Comparison of ENCODE assay signal across 8 mouse cellular contexts in genomic region chr11:70432895-70433568, GRCm38 (mm10). TPM values are rescaled to one million over a fixed set of nuclear protein-coding genes. Genes with fewer than 3 reads are reported as not detected.
DNase-seq lines count a peak whose midpoint lies in the region; ATAC-seq and TF ChIP-seq lines count a peak whose summit lies in the region.

No protein-coding gene starts in this region.

- H3K36me3 ChIP-seq in liver, adult 2 months (ENCODE audit: control insufficient read depth, insufficient read depth, low read length): peaks cover 1% of the 10 kb centered on the region
- peaks cover 23% of the 10 kb centered on the region for H3K36me3 ChIP-seq in forebrain, embryonic 12.5 days (replicated peaks)
- peaks cover 19% of the 10 kb centered on the region; the same call in 1 of the 2 replicates for H3K36me3 ChIP-seq in intestine, postnatal 0 days (ENCODE audit: control insufficient read depth, insufficient read depth)
- H3K36me3 ChIP-seq in megakaryocyte, embryonic 14.5 days (replicated peaks; ENCODE audit: low read length): peaks cover 40% of the 10 kb centered on the region

- peak; percentile 42 for ATAC-seq in forebrain, embryonic 12.5 days (ENCODE audit: low FRiP score)
- ATAC-seq in intestine, postnatal 0 days: no peak
- no peak for ATAC-seq in megakaryocyte-erythroid progenitor cell, adult 5-6 weeks (replicated peaks; ENCODE audit: low FRiP score, low TSS enrichment, poor library complexity, severe bottlenecking)

- peak; percentile 32 for DNase-seq in liver, adult 2 months (ENCODE audit: extremely low read depth, low read depth, low spot score)
- no peak for DNase-seq in liver
- peak; percentile 49 for DNase-seq in NIH3T3 (ENCODE audit: low read depth)
- no peak for DNase-seq in kidney, adult 11 months

- H3K9ac ChIP-seq in liver, adult 2 months (ENCODE audit: low read depth, low read length): peak overlapping the region; percentile 87
- peak overlapping the region; percentile 87 for H3K9ac ChIP-seq in forebrain, embryonic 12.5 days
- H3K9ac ChIP-seq in intestine, postnatal 0 days (ENCODE audit: low read depth, low read length): peak overlapping the region; percentile 52

- no peaks in the 10 kb centered on the region for H3K9me3 ChIP-seq in forebrain, embryonic 12.5 days
- H3K9me3 ChIP-seq in intestine, postnatal 0 days (ENCODE audit: control insufficient read depth): no peaks in the 10 kb centered on the region
- no peaks in the 10 kb centered on the region for H3K9me3 ChIP-seq in megakaryocyte, embryonic 14.5 days

- TF ChIP-seq POLR2A in liver, adult 2 months (IDR thresholded peaks at IDR 0.05; ENCODE audit: extremely low read depth, insufficient read depth, low read length): no peak

- H3K4me2 ChIP-seq in forebrain, embryonic 12.5 days: peak overlapping the region; percentile 83
- H3K4me2 ChIP-seq in intestine, postnatal 0 days (replicated peaks; ENCODE audit: low read depth): peak overlapping the region; percentile 93

- H3K4me3 ChIP-seq in liver, adult 2 months (ENCODE audit: insufficient read depth, low read depth, low read length): peak overlapping the region; percentile 82
- peak overlapping the region; percentile 82 for H3K4me3 ChIP-seq in forebrain, embryonic 12.5 days (replicated peaks)
- H3K4me3 ChIP-seq in intestine, postnatal 0 days (ENCODE audit: low read depth, low read length): peak overlapping the region; percentile 68
- peak overlapping the region; percentile 92 for H3K4me3 ChIP-seq in megakaryocyte, embryonic 14.5 days (replicated peaks)

- H3K79me2 ChIP-seq in liver, adult 2 months (ENCODE audit: control insufficient read depth, insufficient read depth, low read length): 0 out of 2 replicates have a peak, but pooled peaks cover 6% of the 10 kb centered on the region

- no peaks in the 10 kb centered on the region for H3K27me3 ChIP-seq in liver, adult 2 months (ENCODE audit: control insufficient read depth, insufficient read depth, low read length)
- H3K27me3 ChIP-seq in forebrain, embryonic 12.5 days: no peaks in the 10 kb centered on the region
- H3K27me3 ChIP-seq in intestine, postnatal 0 days (replicated peaks; ENCODE audit: control insufficient read depth, insufficient read depth, low read length): no peaks in the 10 kb centered on the region
- no peaks in the 10 kb centered on the region for H3K27me3 ChIP-seq in megakaryocyte, embryonic 14.5 days (replicated peaks)

- H3K27ac ChIP-seq in liver, adult 2 months (replicated peaks; ENCODE audit: insufficient read depth, low read depth, low read length): peak overlapping the region; percentile 87
- H3K27ac ChIP-seq in forebrain, embryonic 12.5 days: peak overlapping the region; percentile 89
- peak overlapping the region; percentile 22; the same call in 1 of the 2 replicates for H3K27ac ChIP-seq in intestine, postnatal 0 days (ENCODE audit: low read depth, low read length)

- WGBS in liver, adult 2 months: 18% methylated on average over 15 of the region's 15 CpGs
- 6% methylated on average over 15 of the region's 15 CpGs for WGBS in forebrain, embryonic 12.5 days
- 6% methylated on average over 15 of the region's 15 CpGs for WGBS in intestine, postnatal 0 days

- TF ChIP-seq CTCF in liver, adult 2 months (IDR thresholded peaks at IDR 0.05; ENCODE audit: low read depth, low read length): no peak
- no peak for TF ChIP-seq CTCF in intestine, postnatal 0 days (IDR thresholded peaks at IDR 0.05; ENCODE audit: low read depth)

- peaks cover 2% of the 10 kb centered on the region; the same call in 1 of the 2 replicates for H3K4me1 ChIP-seq in liver, adult 2 months (ENCODE audit: control insufficient read depth, insufficient read depth, low read length)
- peaks cover 30% of the 10 kb centered on the region for H3K4me1 ChIP-seq in forebrain, embryonic 12.5 days
- peaks cover 6% of the 10 kb centered on the region; the same call in 1 of the 2 replicates for H3K4me1 ChIP-seq in intestine, postnatal 0 days (replicated peaks; ENCODE audit: control insufficient read depth, insufficient read depth, low read length)
- H3K4me1 ChIP-seq in megakaryocyte, embryonic 14.5 days: peaks cover 64% of the 10 kb centered on the region

RNA-seq across cellular contexts. Expression of gene Arrb2, which starts 0.6 kb away (rescaled TPM):
- total RNA-seq in liver, adult 2 months (2014; rRNA removed): 9.5 and 11.5 TPM in 2 replicates
- polyA plus RNA-seq in liver, adult 2 months (2012; rRNA removed): 14.7 and 22.2 TPM in 2 replicates
- polyA plus RNA-seq in forebrain, embryonic 12.5 days (2016; fragmentation: Nextera tagmentation; extraction: Ambion mirVana): 36.9 and 40.5 TPM in 2 replicates
- 7.4 and 7.8 TPM in 2 replicates for polyA plus RNA-seq in intestine, postnatal 0 days (2015; fragmentation: Nextera tagmentation; extraction: Ambion mirVana)
- 1,596 and 3,155 TPM in 2 replicates for polyA plus RNA-seq in megakaryocyte, embryonic 14.5 days (2012; ENCODE audit: insufficient read depth, low replicate concordance)
- total RNA-seq in megakaryocyte-erythroid progenitor cell, adult 5-6 weeks (2014; fragmentation: Nextera tagmentation): 41.8 and 43.2 TPM in 2 replicates
- 21.7 and 32.6 TPM in 2 replicates for total RNA-seq in megakaryocyte-erythroid progenitor cell, adult 5-6 weeks (2017)

RNA-seq across cellular contexts. Expression of gene Med11, which starts 18.7 kb away (rescaled TPM):
- total RNA-seq in liver, adult 2 months (2014; rRNA removed): 11.2 and 13.3 TPM in 2 replicates
- 9.4 and 10.4 TPM in 2 replicates for polyA plus RNA-seq in liver, adult 2 months (2012; rRNA removed)
- polyA plus RNA-seq in forebrain, embryonic 12.5 days (2016; fragmentation: Nextera tagmentation; extraction: Ambion mirVana): 32.1 and 32.5 TPM in 2 replicates
- 30.1 and 30.7 TPM in 2 replicates for polyA plus RNA-seq in intestine, postnatal 0 days (2015; fragmentation: Nextera tagmentation; extraction: Ambion mirVana)
- polyA plus RNA-seq in megakaryocyte, embryonic 14.5 days (2012; ENCODE audit: insufficient read depth, low replicate concordance): 47.7 and 52.0 TPM in 2 replicates
- 25.5 and 34.8 TPM in 2 replicates for total RNA-seq in megakaryocyte-erythroid progenitor cell, adult 5-6 weeks (2014; fragmentation: Nextera tagmentation)
- total RNA-seq in megakaryocyte-erythroid progenitor cell, adult 5-6 weeks (2017): 38.6 and 46.5 TPM in 2 replicates

RNA-seq across cellular contexts. Expression of gene Pelp1, which starts 23.2 kb away (rescaled TPM):
- total RNA-seq in liver, adult 2 months (2014; rRNA removed): 3.1 and 3.3 TPM in 2 replicates
- polyA plus RNA-seq in liver, adult 2 months (2012; rRNA removed): 7.7 and 7.9 TPM in 2 replicates
- polyA plus RNA-seq in forebrain, embryonic 12.5 days (2016; fragmentation: Nextera tagmentation; extraction: Ambion mirVana): 40.3 and 46.2 TPM in 2 replicates
- polyA plus RNA-seq in intestine, postnatal 0 days (2015; fragmentation: Nextera tagmentation; extraction: Ambion mirVana): 9.5 and 9.9 TPM in 2 replicates
- polyA plus RNA-seq in megakaryocyte, embryonic 14.5 days (2012; ENCODE audit: insufficient read depth, low replicate concordance): 30.9 and 36.1 TPM in 2 replicates
- total RNA-seq in megakaryocyte-erythroid progenitor cell, adult 5-6 weeks (2014; fragmentation: Nextera tagmentation): 44.4 and 55.9 TPM in 2 replicates
- total RNA-seq in megakaryocyte-erythroid progenitor cell, adult 5-6 weeks (2017): 10.0 and 12.9 TPM in 2 replicates

RNA-seq across cellular contexts. Expression of gene Zmynd15, which starts 26.2 kb away (rescaled TPM):
- total RNA-seq in liver, adult 2 months (2014; rRNA removed): 0.74 and 1.5 TPM in 2 replicates
- 2.1 and 4.4 TPM in 2 replicates for polyA plus RNA-seq in liver, adult 2 months (2012; rRNA removed)
- 0.35 and 0.43 TPM in 2 replicates for polyA plus RNA-seq in forebrain, embryonic 12.5 days (2016; fragmentation: Nextera tagmentation; extraction: Ambion mirVana)
- 1.4 and 1.5 TPM in 2 replicates for polyA plus RNA-seq in intestine, postnatal 0 days (2015; fragmentation: Nextera tagmentation; extraction: Ambion mirVana)
- 2.1 and 3.6 TPM in 2 replicates for polyA plus RNA-seq in megakaryocyte, embryonic 14.5 days (2012; ENCODE audit: insufficient read depth, low replicate concordance)
- total RNA-seq in megakaryocyte-erythroid progenitor cell, adult 5-6 weeks (2014; fragmentation: Nextera tagmentation): 0.30 and 0.94 TPM in 2 replicates
- not detected in 2 replicates for total RNA-seq in megakaryocyte-erythroid progenitor cell, adult 5-6 weeks (2017)

RNA-seq across cellular contexts. Expression of gene Cxcl16, which starts 26.8 kb away (rescaled TPM):
- total RNA-seq in liver, adult 2 months (2014; rRNA removed): 5.7 and 10.2 TPM in 2 replicates
- 7.2 and 10.2 TPM in 2 replicates for polyA plus RNA-seq in liver, adult 2 months (2012; rRNA removed)
- 0.74 and 1.0 TPM in 2 replicates for polyA plus RNA-seq in forebrain, embryonic 12.5 days (2016; fragmentation: Nextera tagmentation; extraction: Ambion mirVana)
- 33.8 and 39.3 TPM in 2 replicates for polyA plus RNA-seq in intestine, postnatal 0 days (2015; fragmentation: Nextera tagmentation; extraction: Ambion mirVana)
- 1.4 and 23.1 TPM in 2 replicates for polyA plus RNA-seq in megakaryocyte, embryonic 14.5 days (2012; ENCODE audit: insufficient read depth, low replicate concordance)
- 0.99 TPM in 1 of 2 replicates, not detected in the other for total RNA-seq in megakaryocyte-erythroid progenitor cell, adult 5-6 weeks (2014; fragmentation: Nextera tagmentation)
- 0.08 TPM in 1 of 2 replicates, not detected in the other for total RNA-seq in megakaryocyte-erythroid progenitor cell, adult 5-6 weeks (2017)

Comparison
In these comparisons a context has a peak if more than half of its experiments do, and no peak if none do; other contexts are left out.
1. DNase-seq: peak in liver, adult 2 months (single experiment) and NIH3T3 (single experiment); none in liver (single experiment) and kidney, adult 11 months (single experiment).
2. H3K27ac ChIP-seq: peak in every context shown above with its lines; median percentile 89 in forebrain, embryonic 12.5 days; 87 in liver, adult 2 months; 22 in intestine, postnatal 0 days.
3. RNA of gene Arrb2, which starts 0.6 kb away (polyA plus RNA-seq): 1,596 to 3,155 TPM in megakaryocyte, embryonic 14.5 days; 36.9 to 40.5 TPM in forebrain, embryonic 12.5 days, 14.7 to 22.2 TPM in liver, adult 2 months and 7.4 to 7.8 TPM in intestine, postnatal 0 days; every median in the first group is over 10 times any median in the second.
4. Peak in every context shown above with its lines, with median percentiles within 50 percentile points of each other: H3K4me3 ChIP-seq and H3K9ac ChIP-seq.